Mouse (Mus musculus) heart, embryonic 12.5 days (tissue): ENCODE data around the gene Mtmr4. TPM values are rescaled to one million over a fixed set of nuclear protein-coding genes. Genes with fewer than 3 reads are reported as not detected.

ENCODE experiments used
- ATAC-seq: fragments of 200-750 bp; cut with Nextera tagmentation; 2 replicates; pipeline ENCODE4 v1.8.0; 2017; ENCODE audit warnings: moderate TSS enrichment, moderate library complexity; ENCODE audit not compliant: insufficient number of reproducible peaks, low FRiP score
- H3K27ac ChIP-seq: fragments of 300-500 bp; sonication (generic); 2 replicates; pipeline ENCODE4 v1.5.1; 2016; ENCODE audit warnings: mild to moderate bottlenecking, moderate library complexity; ENCODE audit not compliant: poor library complexity, severe bottlenecking
- H3K27me3 ChIP-seq: fragments of 300-500 bp; sonication (generic); replicated peaks from 2 replicates; pipeline ENCODE4 v1.6.1; 2016; ENCODE audit warnings: mild to moderate bottlenecking, moderate library complexity
- H3K36me3 ChIP-seq: fragments of 300-500 bp; sonication (generic); 2 replicates; pipeline ENCODE4 v1.6.1; 2016; ENCODE audit warnings: mild to moderate bottlenecking, moderate library complexity
- H3K4me1 ChIP-seq: fragments of 300-500 bp; sonication (generic); replicated peaks from 2 replicates; pipeline ENCODE4 v1.6.1; 2016; ENCODE audit warnings: mild to moderate bottlenecking
- H3K4me2 ChIP-seq: fragments of 300-500 bp; sonication (generic); 2 replicates; pipeline ENCODE4 v1.6.1; 2016; ENCODE audit warnings: mild to moderate bottlenecking, moderate library complexity
- H3K4me3 ChIP-seq: fragments of 300-500 bp; sonication (generic); 2 replicates; pipeline ENCODE4 v1.5.1; 2016; ENCODE audit warnings: mild to moderate bottlenecking
- H3K9ac ChIP-seq: fragments of 300-500 bp; sonication (generic); 2 replicates; pipeline ENCODE4 v1.6.1; 2016; ENCODE audit warnings: mild to moderate bottlenecking, moderate library complexity
- H3K9me3 ChIP-seq: fragments of 300-500 bp; sonication (generic); replicated peaks from 2 replicates; pipeline ENCODE4 v1.6.1; 2016; ENCODE audit warnings: mild to moderate bottlenecking, moderate library complexity
- WGBS: fragments of 180-500 bp; shearing (Covaris S2); methylation state at CpG from one replicate; pipeline ENCODE4 v1.1.7; 2016; 5-methylcytosine and 5-hydroxymethylcytosine counted together
- polyA plus RNA-seq: library from polyadenylated mRNA; unstranded; fragments of >200 nt; fragmentation: Nextera tagmentation; extraction: Ambion mirVana; gene quantifications from 2 replicates; pipeline ENCODE4 v1.2.1, GENCODE M21; 2016

Gene Mtmr4
- polyA plus RNA-seq, 1 experiment from 2014 or later: 27.3 TPM

- ATAC-seq: no peak
- peaks cover 39% of the 10 kb centered on the region for H3K4me1 ChIP-seq
- WGBS: 14% methylated on average over 7 of the region's 7 CpGs
Observed at GRCm38 (mm10) chr11:87595976-87596375, 4.0 kb downstream of the Mtmr4 start.

GRCm38 (mm10) chr11:87596492-87596891 lies 4.5 kb downstream of the Mtmr4 start:
- H3K36me3 ChIP-seq: peaks cover 58% of the 10 kb centered on the region
- H3K4me1 ChIP-seq: peaks cover 39% of the 10 kb centered on the region
- peak overlapping the region; percentile 84 for H3K9ac ChIP-seq
- no peak overlapping the region for H3K27ac ChIP-seq
- ATAC-seq: no peak
- H3K27me3 ChIP-seq: no peaks in the 10 kb centered on the region
- H3K4me3 ChIP-seq: peak overlapping the region; percentile 63
- H3K9me3 ChIP-seq: no peaks in the 10 kb centered on the region
- peak overlapping the region; percentile 95 for H3K4me2 ChIP-seq
- 51% methylated on average over 2 of the region's 2 CpGs for WGBS

More at GRCm38 (mm10) chr11:87595976-87596375, 4.0 kb downstream of the Mtmr4 start:
- Histone ChIP-seq H3K36me3 (peaks cover 53% of the 10 kb centered on the region), H3K9ac (peak overlapping the region; percentile 84), H3K4me3 (peak overlapping the region; percentile 63), H3K4me2 (peak overlapping the region; percentile 95), H3K27ac (peak overlapping the region; percentile 67; the same call in 1 of the 2 replicates), H3K9me3 (no peaks in the 10 kb centered on the region), H3K27me3 (no peaks in the 10 kb centered on the region)

GRCm38 (mm10) chr11:87597061-87597460 lies 5.1 kb downstream of the Mtmr4 start:
- ATAC-seq: no peak
- Histone ChIP-seq H3K4me3 (no peak overlapping the region), H3K27me3 (no peaks in the 10 kb centered on the region)

GRCm38 (mm10) chr11:87599395-87600089 lies 7.6 kb downstream of the Mtmr4 start:
- Histone ChIP-seq H3K27ac (no peak overlapping the region), H3K27me3 (no peaks in the 10 kb centered on the region), H3K4me3 (no peak overlapping the region), H3K9me3 (no peaks in the 10 kb centered on the region), H3K36me3 (peaks cover 82% of the 10 kb centered on the region), H3K9ac (no peak overlapping the region), H3K4me2 (no peak overlapping the region), H3K4me1 (peaks cover 22% of the 10 kb centered on the region)
- no peak for ATAC-seq
- 85% methylated on average over 13 of the region's 13 CpGs for WGBS

More at GRCm38 (mm10) chr11:87597061-87597460, 5.1 kb downstream of the Mtmr4 start:
- Histone ChIP-seq H3K36me3 (peaks cover 64% of the 10 kb centered on the region), H3K4me1 (peaks cover 39% of the 10 kb centered on the region), H3K9me3 (no peaks in the 10 kb centered on the region), H3K9ac (no peak overlapping the region), H3K4me2 (no peak overlapping the region), H3K27ac (no peak overlapping the region)

GRCm38 (mm10) chr11:87600322-87600853 lies 8.4 kb downstream of the Mtmr4 start:
- ATAC-seq: no peak
- Histone ChIP-seq H3K4me2 (no peak overlapping the region), H3K27me3 (no peaks in the 10 kb centered on the region), H3K4me1 (peaks cover 16% of the 10 kb centered on the region), H3K9ac (no peak overlapping the region), H3K4me3 (no peak overlapping the region), H3K36me3 (peaks cover 89% of the 10 kb centered on the region), H3K9me3 (no peaks in the 10 kb centered on the region), H3K27ac (no peak overlapping the region)
- WGBS: 89% methylated on average over 10 of the region's 10 CpGs

GRCm38 (mm10) chr11:87602234-87602633 lies 10.3 kb downstream of the Mtmr4 start:
- H3K9me3 ChIP-seq: no peaks in the 10 kb centered on the region
- peaks cover 98% of the 10 kb centered on the region for H3K36me3 ChIP-seq
- H3K4me3 ChIP-seq: no peak overlapping the region
- no peak for ATAC-seq
- WGBS: 97% methylated on average over 9 of the region's 9 CpGs
- H3K4me2 ChIP-seq: no peak overlapping the region
- no peaks in the 10 kb centered on the region for H3K4me1 ChIP-seq
- H3K27me3 ChIP-seq: no peaks in the 10 kb centered on the region
- no peak overlapping the region for H3K9ac ChIP-seq
- H3K27ac ChIP-seq: no peak overlapping the region

GRCm38 (mm10) chr11:87603571-87603970 lies 11.6 kb downstream of the Mtmr4 start:
- Histone ChIP-seq H3K4me3 (no peak overlapping the region), H3K9me3 (no peaks in the 10 kb centered on the region), H3K27me3 (no peaks in the 10 kb centered on the region), H3K4me2 (no peak overlapping the region), H3K4me1 (no peaks in the 10 kb centered on the region), H3K36me3 (peaks cover 98% of the 10 kb centered on the region), H3K27ac (no peak overlapping the region), H3K9ac (no peak overlapping the region)
- 96% methylated on average over 2 of the region's 2 CpGs for WGBS
- no peak for ATAC-seq

GRCm38 (mm10) chr11:87609264-87609663 lies 17.3 kb downstream of the Mtmr4 start:
- peaks cover 96% of the 10 kb centered on the region for H3K36me3 ChIP-seq
- no peak overlapping the region for H3K4me3 ChIP-seq
- no peaks in the 10 kb centered on the region for H3K9me3 ChIP-seq
- H3K4me1 ChIP-seq: no peaks in the 10 kb centered on the region
- no peak overlapping the region for H3K9ac ChIP-seq
- no peaks in the 10 kb centered on the region for H3K27me3 ChIP-seq
- no peak overlapping the region for H3K27ac ChIP-seq
- H3K4me2 ChIP-seq: no peak overlapping the region
- no peak for ATAC-seq
- WGBS: 87% methylated on average over 7 of the region's 7 CpGs

GRCm38 (mm10) chr11:87611547-87611946 lies 19.6 kb downstream of the Mtmr4 start:
- WGBS: 92% methylated on average over 9 of the region's 9 CpGs
- Histone ChIP-seq H3K27me3 (no peaks in the 10 kb centered on the region), H3K4me2 (no peak overlapping the region), H3K36me3 (peaks cover 95% of the 10 kb centered on the region), H3K9me3 (no peaks in the 10 kb centered on the region), H3K4me1 (no peaks in the 10 kb centered on the region), H3K9ac (no peak overlapping the region), H3K27ac (no peak overlapping the region), H3K4me3 (no peak overlapping the region)
- no peak for ATAC-seq

GRCm38 (mm10) chr11:87613972-87614371 lies 22.0 kb downstream of the Mtmr4 start:
- 87% methylated on average over 7 of the region's 7 CpGs for WGBS
- no peak for ATAC-seq
- 0 out of 2 replicates have a peak, but pooled peaks cover 2% of the 10 kb centered on the region for H3K4me1 ChIP-seq

GRCm38 (mm10) chr11:87615551-87615950 lies 23.6 kb downstream of the Mtmr4 start:
- Histone ChIP-seq H3K9ac (no peak overlapping the region), H3K9me3 (peaks cover 9% of the 10 kb centered on the region; the same call in 1 of the 2 replicates), H3K4me1 (0 out of 2 replicates have a peak, but pooled peaks cover 2% of the 10 kb centered on the region), H3K36me3 (peaks cover 81% of the 10 kb centered on the region), H3K4me2 (no peak overlapping the region), H3K27me3 (no peaks in the 10 kb centered on the region), H3K27ac (no peak overlapping the region), H3K4me3 (no peak overlapping the region)
- ATAC-seq: no peak
- 91% methylated on average over 5 of the region's 5 CpGs for WGBS

More at GRCm38 (mm10) chr11:87613972-87614371, 22.0 kb downstream of the Mtmr4 start:
- no peak overlapping the region for H3K4me3 ChIP-seq
- no peak overlapping the region for H3K4me2 ChIP-seq
- no peak overlapping the region for H3K27ac ChIP-seq
- H3K9me3 ChIP-seq: peaks cover 9% of the 10 kb centered on the region; the same call in 1 of the 2 replicates
- H3K36me3 ChIP-seq: peaks cover 96% of the 10 kb centered on the region
- no peak overlapping the region for H3K9ac ChIP-seq
- H3K27me3 ChIP-seq: no peaks in the 10 kb centered on the region
